Mouse (Mus musculus) skeletal muscle tissue, adult 2 months (tissue): ENCODE data around the gene Inka1.

Experiments used
- DNase-seq: peaks from one replicate; pipeline ENCODE4 v3.0.0-alpha.2; 2012; ENCODE audit warnings: low read depth, low spot score

Inka1 gene

GRCm38 (mm10) chr9:107957141-107957540 is 28.5 kb downstream of the Inka1 start:
- no peak for DNase-seq

GRCm38 (mm10) chr9:107955613-107956289 is 29.9 kb downstream of the Inka1 start:
- DNase-seq: no peak

GRCm38 (mm10) chr9:107950460-107951355 is 35.0 kb downstream of the Inka1 start:
- peak; percentile 83 for DNase-seq

- DNase-seq: no peak
Measured at GRCm38 (mm10) chr9:107949922-107950235, 35.8 kb downstream of the Inka1 start, which contains the start of gene Traip. Gene Traip, plus strand, starts transcription at chr9:107950136.

GRCm38 (mm10) chr9:107949184-107949921 is 36.3 kb downstream of the Inka1 start:
- DNase-seq: no peak

GRCm38 (mm10) chr9:107947241-107948194 is 38.2 kb downstream of the Inka1 start:
- DNase-seq: peak; percentile 43

- DNase-seq: no peak
Measured at GRCm38 (mm10) chr9:107936831-107937230, 48.8 kb downstream of the Inka1 start.

- no peak for DNase-seq
Measured at GRCm38 (mm10) chr9:107936215-107936822, 49.4 kb downstream of the Inka1 start.

GRCm38 (mm10) chr9:107935790-107936214 is 49.9 kb downstream of the Inka1 start:
- no peak for DNase-seq

GRCm38 (mm10) chr9:107935374-107935773 is 50.3 kb downstream of the Inka1 start, which contains the start of gene Camkv:
Gene Camkv, plus strand, starts transcription at chr9:107935674.
- no peak for DNase-seq
